Mouse (Mus musculus): ENCODE data around the gene Gm17482. TPM values are rescaled to one million over a fixed set of nuclear protein-coding genes. Genes with fewer than 3 reads are reported as not detected.

Gene Gm17482
- polyA plus RNA-seq, 1 experiment: not detected

DNA sequence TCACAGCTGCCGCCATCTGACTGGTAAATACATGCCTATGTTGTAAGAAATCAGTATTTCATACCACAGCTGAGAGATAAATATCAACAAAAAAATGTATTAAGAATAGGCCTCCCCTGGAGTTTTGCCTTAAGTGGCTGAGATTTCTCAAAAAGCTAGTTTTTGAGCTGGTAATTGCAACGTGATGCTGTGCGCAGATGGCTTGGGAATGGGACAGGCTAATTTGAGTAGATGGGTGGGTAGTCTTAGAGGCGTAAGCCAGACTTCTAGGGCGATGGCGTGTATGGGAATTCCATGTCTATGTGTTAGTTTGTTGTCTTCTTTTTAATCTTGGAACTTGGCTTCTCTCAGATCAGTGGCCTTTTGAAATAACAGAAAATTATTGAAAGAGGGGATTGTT lies 64.7 kb downstream of the Gm17482 start:
- DNase-seq (ENCODE audit: low read depth): no peak

DNA sequence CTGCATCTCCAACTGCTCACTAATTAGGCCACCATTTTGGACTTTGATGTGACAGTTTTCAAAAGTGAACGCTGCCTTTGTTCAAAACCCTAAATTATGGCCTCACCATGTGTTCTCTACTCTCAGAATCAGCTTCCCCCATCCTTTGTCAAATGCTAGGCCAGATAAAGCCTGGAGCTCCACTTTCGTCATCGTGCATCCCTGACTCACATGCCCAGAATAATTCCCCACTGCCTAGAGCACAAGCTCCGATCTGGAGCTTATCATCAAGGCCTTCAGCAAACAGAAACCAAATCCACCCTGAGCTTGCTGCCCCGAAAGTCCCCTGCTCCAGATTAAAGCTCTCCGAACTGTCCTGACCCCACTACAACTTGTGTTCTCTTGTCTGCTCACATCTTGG lies 65.5 kb downstream of the Gm17482 start:
- no peak for DNase-seq (ENCODE audit: low read depth)

DNA sequence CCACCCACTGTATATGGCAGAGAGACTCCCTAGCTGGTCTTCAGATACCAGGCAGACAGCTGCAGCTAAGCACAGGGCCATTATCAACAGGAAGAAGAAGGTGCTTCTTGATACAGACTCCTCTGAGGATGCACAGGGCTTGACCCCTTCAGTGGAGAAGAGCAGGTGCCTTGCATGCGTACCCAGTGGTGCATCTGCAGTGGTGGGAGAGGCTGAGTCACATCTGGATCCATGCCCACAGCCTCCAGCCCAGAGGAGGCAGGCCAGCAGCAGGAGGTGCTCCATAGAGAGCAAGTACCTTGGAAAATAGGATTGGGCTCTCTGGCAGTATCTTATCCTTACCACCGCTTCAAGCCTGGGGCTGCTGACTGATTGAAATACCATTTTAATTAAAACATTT lies 66.7 kb downstream of the Gm17482 start:
- no peak for DNase-seq (ENCODE audit: low read depth)

DNA sequence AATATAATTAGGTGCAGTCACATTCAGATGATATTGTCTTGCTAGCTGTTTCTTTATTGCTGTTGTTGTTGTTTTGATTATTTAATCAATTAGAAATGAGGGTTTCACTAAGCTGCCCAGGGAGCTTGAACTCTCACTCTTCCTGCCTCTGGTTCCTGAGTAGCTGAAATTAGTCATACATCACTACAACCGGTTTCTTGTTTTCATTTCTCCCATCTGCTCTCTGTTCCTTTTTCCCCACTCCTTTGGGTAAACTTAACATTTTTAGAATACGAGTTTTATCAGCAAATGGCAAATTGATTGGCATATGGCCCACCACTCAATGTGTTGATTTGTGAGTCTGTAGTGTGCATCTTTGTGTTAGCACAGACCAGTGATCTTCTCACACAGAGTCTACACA lies 80.0 kb downstream of the Gm17482 start:
- no peak for DNase-seq (ENCODE audit: low read depth)

Other genes with a start within 250 kb of the Gm17482 start
- gene Tamm41, start 189.5 kb upstream of the Gm17482 start, polyA plus RNA-seq (2012; rRNA removed): 21.6 and 22.3 TPM in 2 replicates
- gene Syn2, start 92.4 kb upstream of the Gm17482 start, polyA plus RNA-seq (2012; rRNA removed): 15.7 and 33.6 TPM in 2 replicates
- gene Timp4, start 24.9 kb downstream of the Gm17482 start, polyA plus RNA-seq (2012; rRNA removed): 99.4 and 151 TPM in 2 replicates
- 86.7 and 120 TPM in 2 replicates for gene Pparg, start 133.6 kb downstream of the Gm17482 start, polyA plus RNA-seq (2012; rRNA removed)